Mouse (Mus musculus) A20 (cell line): ENCODE data around the gene Aplp2.
A peak's percentile ranks its signal among the peaks of the same experiment; 100 is the strongest.
"Not testable (repeated sequence)": the region's sequence is repeated elsewhere in the genome, so short reads cannot be mapped to it uniquely, and the experiment has no call there.

ENCODE experiments used
- DNase-seq: peaks from one replicate; pipeline ENCODE4 v3.0.0-alpha.2; 2011; ENCODE audit warnings: low read depth, low spot score

The Aplp2 gene

GRCm38 (mm10) chr9:31181291-31182085, 30.1 kb downstream of the Aplp2 start:
- DNase-seq: no peak

- DNase-seq: no peak
These were observed 33.9 kb downstream of the Aplp2 start for GRCm38 (mm10) chr9:31177692-31178091.

GRCm38 (mm10) chr9:31176379-31177130, 35.1 kb downstream of the Aplp2 start:
- DNase-seq: peak; percentile 18

GRCm38 (mm10) chr9:31175978-31176377, 35.6 kb downstream of the Aplp2 start:
- DNase-seq: no peak

- DNase-seq: no peak
These were observed 36.3 kb downstream of the Aplp2 start for GRCm38 (mm10) chr9:31175346-31175745.

GRCm38 (mm10) chr9:31168356-31169093, 43.1 kb downstream of the Aplp2 start:
- DNase-seq: no peak

GRCm38 (mm10) chr9:31167305-31167704, 44.3 kb downstream of the Aplp2 start:
- DNase-seq: no peak

GRCm38 (mm10) chr9:31165505-31165904, 46.1 kb downstream of the Aplp2 start:
- not testable (repeated sequence) for DNase-seq

GRCm38 (mm10) chr9:31163327-31163726, 48.3 kb downstream of the Aplp2 start:
- DNase-seq: no peak

GRCm38 (mm10) chr9:31162911-31163310, 48.7 kb downstream of the Aplp2 start:
- no peak for DNase-seq

GRCm38 (mm10) chr9:31159910-31160309, 51.7 kb downstream of the Aplp2 start:
- DNase-seq: peak; percentile 52

GRCm38 (mm10) chr9:31156594-31156993, 55.0 kb downstream of the Aplp2 start:
- DNase-seq: no peak

GRCm38 (mm10) chr9:31151050-31151449, 60.6 kb downstream of the Aplp2 start:
- DNase-seq: peak; percentile 62

- DNase-seq: no peak
These were observed 63.5 kb downstream of the Aplp2 start for GRCm38 (mm10) chr9:31148135-31148534.

- DNase-seq: peak; percentile 84
These were observed 66.2 kb downstream of the Aplp2 start for GRCm38 (mm10) chr9:31145272-31145925.

- DNase-seq: no peak
These were observed 68.7 kb downstream of the Aplp2 start for GRCm38 (mm10) chr9:31142924-31143323.

GRCm38 (mm10) chr9:31133131-31133530, 78.5 kb downstream of the Aplp2 start:
- no peak for DNase-seq

GRCm38 (mm10) chr9:31131205-31131968, 80.2 kb downstream of the Aplp2 start, which contains the start of gene St14:
St14 (minus strand) TSS chr9:31131853.
- peak; percentile 80 for DNase-seq

- peak; percentile 62 for DNase-seq
These were observed 81.0 kb downstream of the Aplp2 start for GRCm38 (mm10) chr9:31130357-31131204.

GRCm38 (mm10) chr9:31129956-31130355, 81.7 kb downstream of the Aplp2 start:
- peak; percentile 72 for DNase-seq
